Mouse (Mus musculus) kidney, adult 11 months (tissue): ENCODE data around the gene Eln.
A peak's percentile ranks its signal among the peaks of the same experiment; 100 is the strongest.

Experiments used
- DNase-seq: peaks from one replicate; pipeline ENCODE4 v3.0.0; 2022

The Eln gene

GRCm38 (mm10) chr5:134746890-134747511 lies at the start of gene Eln:
Gene Eln (minus strand): TSS chr5:134747323.
- DNase-seq, result no peak

DNA sequence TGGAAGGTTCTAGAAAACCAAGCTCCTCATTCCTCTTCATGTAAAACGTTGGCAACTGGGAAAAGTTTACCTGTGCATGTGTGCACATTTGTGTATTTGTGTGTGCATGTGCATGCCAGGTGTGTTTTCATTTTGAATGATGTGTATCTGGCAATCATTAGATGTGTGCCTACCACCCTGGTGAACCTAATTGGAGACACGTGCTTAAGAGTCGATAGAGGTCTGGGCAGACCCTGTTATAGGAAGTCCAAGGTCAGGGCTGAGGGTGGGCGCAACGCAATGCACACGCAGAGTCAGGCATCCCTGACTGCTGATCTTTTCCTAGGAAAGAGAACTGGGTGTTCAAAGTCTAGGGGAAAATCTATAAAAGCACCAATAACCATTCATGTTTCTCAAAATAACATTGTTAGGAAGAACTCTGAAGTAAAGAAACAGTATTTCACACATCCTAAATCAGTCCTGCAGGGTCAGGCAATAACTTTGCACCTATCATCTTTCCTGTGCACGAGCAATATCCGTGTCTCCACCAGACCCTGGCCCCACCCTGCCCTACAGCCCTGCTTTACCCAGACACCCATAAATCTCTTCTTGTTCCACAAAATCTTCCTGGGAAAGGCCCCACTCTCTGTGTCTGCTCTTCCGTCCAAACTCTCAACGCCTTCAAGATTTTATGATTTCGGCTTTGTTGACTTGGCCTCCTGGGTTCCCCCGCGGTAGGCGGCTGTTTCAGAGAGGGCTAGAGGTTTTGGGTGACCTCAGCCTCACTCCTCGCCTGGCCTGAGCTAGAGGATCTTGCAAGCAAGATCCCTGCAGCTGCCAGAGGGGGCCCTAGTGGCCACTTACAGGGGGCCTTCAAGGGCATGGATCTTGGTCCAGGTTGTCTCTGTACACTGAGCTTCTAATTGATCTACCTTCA lies 43.2 kb upstream of the Eln start:
- DNase-seq, result no peak

DNA sequence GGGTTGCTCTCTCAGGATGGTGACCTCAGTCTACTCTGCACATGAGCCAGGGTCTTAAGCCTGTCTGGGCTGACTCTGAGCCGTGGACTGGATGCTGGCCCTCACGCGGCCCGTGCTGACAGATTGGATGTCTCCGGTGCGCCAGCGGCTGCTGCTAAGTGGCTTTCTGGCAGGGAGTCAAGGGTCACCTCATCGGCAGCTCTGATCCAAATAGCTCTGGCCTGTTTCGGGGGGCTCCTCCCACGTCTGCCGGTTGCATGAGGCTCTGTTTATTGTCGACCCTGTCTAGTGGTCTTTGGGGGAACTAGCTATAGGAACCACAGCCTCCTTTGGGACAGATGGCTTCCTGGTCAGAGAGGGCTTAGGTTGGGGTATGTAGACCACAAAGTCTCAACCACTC lies 41.1 kb upstream of the Eln start:
- DNase-seq, result no peak

DNA sequence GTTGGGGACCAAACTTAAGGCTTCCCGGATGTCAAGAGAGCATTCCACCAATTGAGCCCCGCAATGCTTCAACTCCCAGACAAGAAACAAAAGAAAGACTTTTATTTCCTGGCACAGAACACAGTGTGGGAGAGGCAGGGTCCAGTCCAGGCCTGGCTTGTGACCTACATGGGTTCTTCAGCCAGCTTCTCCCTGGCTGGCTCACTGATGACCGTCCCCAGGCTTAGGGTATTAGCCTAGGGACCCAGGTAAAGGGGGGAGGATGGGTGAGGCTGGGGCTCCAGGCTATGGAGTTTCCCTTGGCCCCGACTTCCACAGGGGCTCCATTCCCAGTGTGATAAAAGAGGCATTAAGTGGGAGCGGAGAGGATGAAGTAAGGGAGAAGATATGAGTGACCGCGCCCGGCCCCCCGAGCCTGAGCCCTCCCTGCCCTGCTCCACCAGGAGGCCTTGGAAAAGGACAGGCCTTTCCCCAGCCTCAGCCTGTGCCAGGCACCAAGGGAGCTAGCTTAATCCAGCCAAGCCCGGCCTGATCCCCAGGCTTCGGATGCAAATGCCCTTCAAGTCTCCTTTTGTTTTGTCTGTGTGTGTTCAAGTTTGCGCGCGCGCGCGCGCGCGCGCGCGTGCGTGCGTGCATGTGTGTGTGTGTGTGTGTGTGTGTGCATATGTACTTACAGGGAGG lies 38.7 kb upstream of the Eln start:
- DNase-seq, result no peak

DNA sequence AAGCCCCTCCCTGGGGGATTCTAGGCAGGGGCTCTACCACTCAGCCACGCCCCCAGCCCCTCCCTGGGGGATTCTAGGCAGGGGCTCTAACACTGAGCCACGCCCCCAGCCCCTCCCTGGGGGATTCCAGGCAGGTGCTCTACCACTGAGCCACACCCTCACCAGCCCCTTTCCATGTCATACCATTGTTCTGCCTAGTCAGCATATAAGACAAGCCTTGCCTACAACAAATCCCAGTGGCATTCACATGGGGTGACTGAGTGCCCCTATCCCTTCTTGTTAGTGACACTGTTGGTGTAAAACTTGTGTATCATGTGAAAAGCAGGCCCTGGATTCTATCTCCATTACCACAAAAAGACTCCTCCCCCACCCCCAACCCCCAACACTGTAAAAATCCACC lies 36.7 kb upstream of the Eln start:
- DNase-seq, result no peak

DNA sequence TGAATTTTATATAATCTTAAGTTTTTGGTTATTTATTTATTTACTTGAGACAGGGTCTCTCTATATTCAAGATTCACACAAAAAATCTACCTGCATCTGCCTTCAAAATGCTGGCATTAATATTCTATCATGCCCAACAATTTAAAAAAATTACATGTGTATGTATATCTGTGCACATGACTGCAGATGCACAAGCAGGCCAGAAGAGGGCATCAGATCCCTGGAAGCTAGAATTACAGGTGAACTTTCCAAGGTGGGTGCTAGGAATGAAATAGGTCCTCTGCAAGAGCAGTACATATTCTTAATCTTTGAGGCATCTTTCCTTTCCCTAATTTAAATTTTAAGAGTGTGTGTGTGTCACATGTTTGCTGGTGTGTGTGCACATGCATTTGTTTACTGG lies 33.8 kb upstream of the Eln start:
- DNase-seq, result no peak

DNA sequence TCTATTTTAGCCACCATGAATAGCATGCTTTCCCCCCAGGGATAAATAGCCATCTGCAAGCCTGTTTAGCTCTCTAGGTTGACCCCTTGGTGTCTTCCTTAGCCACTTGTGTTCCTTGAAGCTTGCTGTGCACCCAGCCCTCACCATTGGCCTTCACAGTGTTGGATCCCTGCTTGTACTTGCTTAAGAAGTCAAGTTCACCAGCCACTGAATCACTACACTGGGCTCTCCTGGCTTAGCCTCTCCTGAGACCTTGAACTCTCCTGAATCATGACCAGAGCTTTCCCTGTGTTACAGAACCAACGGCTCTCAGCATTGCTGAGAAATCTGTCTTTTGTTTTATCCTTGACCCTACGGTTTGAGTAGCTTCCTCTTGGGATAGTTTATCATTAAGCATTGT lies 33.0 kb upstream of the Eln start:
- no peak for DNase-seq

DNA sequence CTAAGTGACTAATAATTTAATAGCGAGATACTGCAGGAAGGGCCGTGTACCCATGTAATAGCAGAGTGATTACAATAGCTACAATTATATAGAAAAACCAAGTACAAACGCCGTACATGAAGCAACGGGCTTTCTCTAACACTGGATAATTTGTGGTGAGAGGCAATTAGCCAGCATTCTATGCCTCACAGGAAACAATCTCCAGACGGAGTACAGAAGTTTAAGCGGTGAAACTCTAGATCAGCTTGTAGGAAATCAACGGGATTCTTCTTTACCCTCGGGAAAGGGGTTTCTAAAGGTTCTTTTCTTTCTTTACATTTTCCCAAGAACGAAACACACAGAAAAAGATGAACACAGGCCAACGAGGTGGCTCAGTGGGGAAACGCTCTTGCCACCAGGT lies 29.4 kb upstream of the Eln start:
- no peak for DNase-seq

- DNase-seq, result peak; percentile 18
Measured at GRCm38 (mm10) chr5:134772522-134772921, 25.4 kb upstream of the Eln start.

DNA sequence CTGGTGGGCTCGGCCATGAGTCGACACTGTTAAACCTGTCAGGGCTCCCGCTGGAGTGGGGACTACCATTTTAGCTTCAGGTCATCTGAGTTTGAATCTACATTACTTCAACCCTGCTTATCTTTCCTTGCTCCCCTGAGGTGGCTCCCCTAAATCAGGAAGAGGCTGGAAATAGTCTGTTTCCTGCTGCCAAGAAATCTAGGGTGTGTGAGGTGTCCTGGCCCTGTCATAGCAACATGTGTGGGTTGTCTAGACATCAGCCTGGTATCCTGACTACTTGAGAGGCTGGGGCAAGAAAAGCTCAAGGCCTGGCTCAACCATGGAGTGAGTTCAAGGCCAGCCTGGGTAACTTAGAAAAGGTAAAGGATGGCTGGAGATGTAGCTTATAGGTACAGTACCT lies 24.6 kb upstream of the Eln start:
- DNase-seq, result no peak

GRCm38 (mm10) chr5:134769181-134769580 lies 22.1 kb upstream of the Eln start:
- DNase-seq, result peak; percentile 26

GRCm38 (mm10) chr5:134765441-134765840 lies 18.3 kb upstream of the Eln start:
- DNase-seq, result no peak

- DNase-seq, result no peak
Measured at GRCm38 (mm10) chr5:134763326-134763725, 16.2 kb upstream of the Eln start.

DNA sequence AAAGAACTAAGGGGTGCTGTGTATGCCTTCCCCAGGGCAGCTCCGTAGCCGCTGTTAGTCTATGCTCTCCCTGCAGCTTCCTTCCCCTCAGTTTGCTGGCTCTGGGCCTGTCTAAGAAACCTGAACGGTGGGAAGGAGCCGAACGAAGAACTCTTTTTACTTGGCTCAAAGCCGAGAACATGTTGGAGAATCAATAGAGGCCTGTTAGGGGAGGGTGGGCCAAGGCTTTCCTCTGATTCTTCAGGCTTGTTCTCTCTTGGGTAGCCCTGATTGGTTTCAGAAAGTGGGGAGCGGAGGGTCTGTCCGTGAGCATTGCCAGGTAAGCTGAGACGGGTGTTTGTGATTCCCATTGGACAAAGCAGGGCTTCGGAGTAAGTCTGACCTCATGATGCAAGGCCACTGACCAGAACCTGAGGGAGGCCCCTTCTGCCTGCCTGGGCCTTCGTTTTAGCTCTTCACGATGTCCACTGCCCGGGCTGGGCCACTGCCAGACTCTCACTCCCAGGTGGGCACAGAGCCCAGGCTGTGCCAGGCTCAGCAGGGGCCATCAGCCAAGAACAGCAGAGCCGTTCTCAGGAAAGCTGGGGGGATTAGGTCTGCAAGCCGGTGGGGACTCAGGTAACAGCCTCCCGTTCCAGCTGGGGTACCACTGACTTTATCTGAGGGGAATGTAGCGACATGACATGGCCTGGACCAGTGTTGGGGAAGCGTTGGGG lies 14.4 kb upstream of the Eln start:
- DNase-seq, result no peak

DNA sequence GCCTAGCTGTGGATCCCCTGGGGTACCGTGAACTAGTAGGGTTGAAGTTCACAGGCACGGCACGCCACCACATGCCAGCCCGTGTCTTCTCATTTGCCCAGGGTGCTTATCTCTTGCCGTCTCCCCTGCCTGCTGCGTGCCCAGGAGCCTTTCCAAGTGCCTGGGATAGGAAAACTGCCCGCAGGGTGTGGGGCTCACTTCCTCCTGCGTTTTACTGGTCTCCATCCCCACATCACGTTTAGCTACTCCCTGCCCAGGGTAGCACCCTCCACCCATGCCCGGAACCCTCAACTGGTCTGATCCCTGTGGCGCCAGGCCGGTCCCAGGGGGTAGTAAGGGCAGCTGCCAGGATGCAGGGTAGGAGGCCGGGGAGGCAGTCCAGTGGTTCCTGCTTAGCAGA lies 8.9 kb upstream of the Eln start:
- DNase-seq, result no peak

GRCm38 (mm10) chr5:134754096-134754495 lies 7.0 kb upstream of the Eln start:
- DNase-seq, result no peak

DNA sequence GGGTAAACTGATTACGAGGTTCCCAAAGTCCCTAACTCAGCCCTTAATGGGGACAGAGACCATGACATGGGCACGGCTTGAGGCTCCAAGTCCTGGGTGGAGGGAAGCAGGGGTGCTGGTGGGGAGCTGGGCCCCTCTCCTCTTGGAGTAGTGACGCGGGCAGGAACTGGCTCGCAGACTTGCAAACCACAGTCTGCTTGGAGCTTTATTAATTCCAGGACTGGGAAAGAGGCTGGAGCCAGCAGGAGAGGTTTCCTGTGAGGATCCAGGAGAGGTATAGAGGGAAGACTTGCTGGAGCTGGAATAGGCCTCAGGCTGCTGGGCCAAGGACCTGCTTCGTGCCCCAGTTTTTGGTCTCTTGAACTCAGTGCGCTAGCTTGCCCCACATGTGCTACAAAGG lies 3.3 kb upstream of the Eln start:
- no peak for DNase-seq

DNA sequence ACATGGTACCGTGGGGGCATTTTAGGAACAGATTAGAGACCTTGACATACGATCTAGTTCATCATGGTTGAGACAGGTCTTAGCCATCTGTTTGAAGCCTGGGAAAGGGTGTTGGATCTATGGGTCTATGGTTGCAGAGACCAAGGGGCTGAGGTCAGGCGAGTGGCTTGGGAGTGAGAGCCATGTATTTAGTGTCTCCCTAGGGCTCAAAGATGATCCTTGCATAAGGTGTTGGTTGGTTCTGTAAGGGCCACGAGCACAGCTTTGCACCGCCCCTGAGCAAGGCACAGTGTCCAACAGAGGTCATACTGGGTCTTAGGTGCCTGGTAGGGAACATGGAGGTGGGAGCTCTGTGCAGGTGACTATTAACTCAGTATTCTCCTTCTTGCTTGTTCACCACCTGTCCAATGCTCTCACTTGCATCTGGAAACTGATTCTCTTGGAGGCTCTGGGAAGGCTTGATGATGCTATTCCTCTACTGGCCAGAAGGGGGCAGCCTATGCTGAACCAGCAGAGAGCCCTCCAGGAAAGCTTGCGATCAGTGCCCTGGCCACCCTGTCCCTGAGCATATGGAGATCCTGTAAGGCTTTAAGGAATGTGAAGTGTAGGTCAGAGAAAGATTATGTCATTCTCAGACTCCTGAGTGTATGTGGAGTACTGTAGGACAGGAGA lies 960 bp upstream of the Eln start:
- DNase-seq, result peak; percentile 38

DNA sequence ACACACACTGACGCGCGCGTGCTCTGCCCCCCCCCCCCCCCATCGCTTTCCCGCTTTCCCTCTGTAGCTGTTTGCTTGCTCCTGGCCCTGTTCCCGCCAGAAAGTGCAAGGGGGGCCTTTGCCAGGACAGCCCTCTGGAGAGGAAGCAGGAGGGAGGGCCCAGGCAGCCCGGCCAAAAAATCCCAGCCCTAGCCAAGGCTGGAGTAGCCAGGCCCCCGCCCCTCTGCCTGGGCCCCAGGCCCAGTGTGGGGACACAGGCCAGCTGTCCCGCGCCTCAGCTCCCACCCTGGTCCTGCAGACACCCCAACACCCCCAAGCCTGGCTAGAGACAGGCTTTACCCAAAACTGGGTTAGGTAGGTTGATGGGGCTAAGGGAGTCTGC lies 380 bp upstream of the Eln start:
- DNase-seq, result peak; percentile 75

DNA sequence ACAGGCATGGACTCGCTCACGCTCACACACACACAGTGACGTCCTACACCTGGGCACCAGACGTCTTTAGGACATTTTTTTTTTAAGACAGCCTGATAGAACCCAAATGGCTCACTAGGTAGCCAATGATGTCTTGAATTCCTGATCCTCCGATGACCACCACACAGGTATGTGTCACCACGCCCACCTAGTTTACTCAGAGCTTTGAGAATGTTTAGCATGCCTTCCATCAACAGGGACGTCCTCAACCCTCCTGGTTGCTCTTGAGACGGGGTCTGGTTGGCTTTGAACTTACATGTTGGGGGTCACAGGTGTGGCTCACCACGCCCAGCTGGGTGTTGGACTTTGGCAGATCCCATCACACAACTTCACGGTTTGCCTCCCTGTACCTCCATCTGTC lies 922 bp downstream of the Eln start:
- no peak for DNase-seq

DNA sequence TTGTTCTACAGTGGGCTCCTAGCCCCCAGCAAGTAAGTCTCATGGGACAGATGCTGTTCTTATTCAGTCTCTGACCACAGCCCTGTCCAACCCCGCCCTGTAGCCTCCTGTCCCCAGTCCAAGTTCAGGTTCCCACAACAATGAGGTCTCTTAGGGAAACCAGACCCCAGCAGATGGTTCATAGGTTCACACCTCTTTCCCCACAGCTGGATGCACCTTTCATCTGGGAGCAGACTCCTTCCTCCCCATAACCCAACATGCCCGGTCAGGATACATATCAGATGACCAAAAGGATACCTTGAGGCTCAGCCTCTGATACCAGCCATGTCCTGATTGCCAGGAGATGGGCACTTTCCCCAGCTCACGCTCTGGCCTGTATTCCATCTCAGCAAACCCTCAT lies 1.3 kb downstream of the Eln start:
- DNase-seq, result no peak

GRCm38 (mm10) chr5:134745000-134745399 lies 2.1 kb downstream of the Eln start:
- no peak for DNase-seq

- DNase-seq, result peak; percentile 55
Measured at GRCm38 (mm10) chr5:134743991-134744390, 3.1 kb downstream of the Eln start.
